Mouse (Mus musculus) layer of hippocampus, postnatal 10 days (tissue): ENCODE results near the gene H2-Ke6. TPM values are rescaled to one million over a fixed set of nuclear protein-coding genes. Genes with fewer than 3 reads are reported as not detected.
"Not testable (repeated sequence)": the region's sequence is repeated elsewhere in the genome, so short reads cannot be mapped to it uniquely, and the experiment has no call there.

Source experiments
- DNase-seq, 2 experiments: peaks; one replicate each; pipeline ENCODE4 v3.0.0; 2021; ENCODE audit warnings: low spot score in 2 of 2
- total RNA-seq, 2 experiments: library from RNA; stranded (reverse); gene quantifications; 2 replicates each; pipeline ENCODE4 v1.2.3; 2021

The H2-Ke6 gene
- total RNA-seq, 2 experiments from 2014 or later: 48.6 to 51.6 TPM

- DNase-seq: no peak
Observed at GRCm38 (mm10) chr17:34029890-34030595, 2.2 kb upstream of the H2-Ke6 start.

- no peak for DNase-seq
Observed at GRCm38 (mm10) chr17:34029150-34029889, 1.5 kb upstream of the H2-Ke6 start.

GRCm38 (mm10) chr17:34028501-34029149, 765 bp upstream of the H2-Ke6 start:
- DNase-seq: no peak

- DNase-seq: no peak
Observed at GRCm38 (mm10) chr17:34026917-34027655, 774 bp downstream of the H2-Ke6 start.

- no peak for DNase-seq
Observed at GRCm38 (mm10) chr17:34026221-34026620, 1.6 kb downstream of the H2-Ke6 start.

GRCm38 (mm10) chr17:34025756-34026151, 2.1 kb downstream of the H2-Ke6 start:
- peak in 1 of 2 experiments; percentile 40 for DNase-seq

GRCm38 (mm10) chr17:34024861-34025755, 2.8 kb downstream of the H2-Ke6 start:
- no peak for DNase-seq

GRCm38 (mm10) chr17:34024317-34024821, 3.5 kb downstream of the H2-Ke6 start, which contains the start of gene Ring1:
TSS of gene Ring1 (minus strand) at chr17:34024680.
- peak; percentile 92 to 94 for DNase-seq

- no peak for DNase-seq
Observed at GRCm38 (mm10) chr17:34023678-34024077, 4.2 kb downstream of the H2-Ke6 start.

- no peak for DNase-seq
Observed at GRCm38 (mm10) chr17:34022987-34023386, 4.9 kb downstream of the H2-Ke6 start.

GRCm38 (mm10) chr17:34022414-34022783, 5.5 kb downstream of the H2-Ke6 start:
- DNase-seq: no peak

GRCm38 (mm10) chr17:34021539-34022413, 6.1 kb downstream of the H2-Ke6 start:
- DNase-seq: no peak

- no peak for DNase-seq
Observed at GRCm38 (mm10) chr17:34013436-34013835, 14.4 kb downstream of the H2-Ke6 start.

GRCm38 (mm10) chr17:34010156-34010555, 17.7 kb downstream of the H2-Ke6 start:
- no peak for DNase-seq

GRCm38 (mm10) chr17:34006570-34006969, 21.3 kb downstream of the H2-Ke6 start:
- DNase-seq: no peak

- peak; percentile 41 to 48 for DNase-seq
Observed at GRCm38 (mm10) chr17:34003426-34003825, 24.4 kb downstream of the H2-Ke6 start.

GRCm38 (mm10) chr17:34000796-34001195, 27.1 kb downstream of the H2-Ke6 start:
- not testable (repeated sequence) for DNase-seq

- DNase-seq: peak; percentile 71 to 73
Observed at GRCm38 (mm10) chr17:34000150-34000537, 27.7 kb downstream of the H2-Ke6 start, which contains the start of gene H2-K1. TSS of gene H2-K1 (minus strand) at chr17:34000347.
